Mouse (Mus musculus) effector memory CD4-positive, alpha-beta T cell, adult 7 months (primary cell): Measurements from ENCODE around the gene Mrps12. TPM values are rescaled to one million over a fixed set of nuclear protein-coding genes. Genes with fewer than 3 reads are reported as not detected.

ENCODE experiments used
- polyA plus RNA-seq: library from polyadenylated mRNA; unstranded; fragments of 100-300 nt; shearing (Covaris generic); gene quantifications from one replicate; pipeline ENCODE4 v1.2.1, GENCODE M21; 2017

Gene Mrps12
- polyA plus RNA-seq, result 47.4 TPM

DNA sequence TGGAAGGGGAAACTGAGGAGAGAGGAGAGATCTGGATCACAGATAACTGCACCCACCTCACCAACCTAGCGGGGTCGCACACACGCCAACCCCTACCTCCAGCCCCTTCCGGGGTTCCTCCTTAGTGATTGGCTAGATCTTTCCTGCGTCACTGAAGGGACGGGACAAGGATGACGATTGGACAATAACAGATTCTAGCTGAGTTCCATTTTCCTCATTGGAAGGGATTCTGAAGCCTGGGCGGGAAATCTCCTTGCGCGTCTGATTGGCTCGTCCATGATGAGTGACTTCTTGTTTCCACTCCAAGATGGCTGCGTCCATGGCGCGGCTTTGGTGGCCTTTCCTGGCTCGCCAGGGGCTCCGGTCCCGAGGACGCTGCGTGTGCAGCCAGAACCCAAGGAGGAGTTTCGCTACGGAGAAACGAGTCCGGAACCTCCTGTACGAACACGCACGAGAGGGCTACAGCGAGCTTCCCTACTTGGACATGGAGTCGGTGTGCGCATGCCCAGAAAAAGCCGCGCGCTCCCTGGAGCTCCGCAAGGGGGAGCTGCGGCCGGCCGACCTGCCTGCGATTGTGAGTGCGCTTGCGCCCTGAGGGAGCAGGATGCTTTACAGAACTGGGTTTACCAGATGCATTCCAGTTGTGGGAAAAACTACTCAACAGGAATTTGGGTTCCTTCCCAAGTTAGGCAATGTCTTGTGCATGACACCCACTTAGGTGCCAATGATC lies at the start of gene Mrps12, which contains the start of gene Sars2:
Gene Mrps12, minus strand, starts transcription at position 112 of the 730 bp plus-strand sequence.
Gene Sars2, plus strand, starts transcription at position 284 of the 730 bp plus-strand sequence.

DNA sequence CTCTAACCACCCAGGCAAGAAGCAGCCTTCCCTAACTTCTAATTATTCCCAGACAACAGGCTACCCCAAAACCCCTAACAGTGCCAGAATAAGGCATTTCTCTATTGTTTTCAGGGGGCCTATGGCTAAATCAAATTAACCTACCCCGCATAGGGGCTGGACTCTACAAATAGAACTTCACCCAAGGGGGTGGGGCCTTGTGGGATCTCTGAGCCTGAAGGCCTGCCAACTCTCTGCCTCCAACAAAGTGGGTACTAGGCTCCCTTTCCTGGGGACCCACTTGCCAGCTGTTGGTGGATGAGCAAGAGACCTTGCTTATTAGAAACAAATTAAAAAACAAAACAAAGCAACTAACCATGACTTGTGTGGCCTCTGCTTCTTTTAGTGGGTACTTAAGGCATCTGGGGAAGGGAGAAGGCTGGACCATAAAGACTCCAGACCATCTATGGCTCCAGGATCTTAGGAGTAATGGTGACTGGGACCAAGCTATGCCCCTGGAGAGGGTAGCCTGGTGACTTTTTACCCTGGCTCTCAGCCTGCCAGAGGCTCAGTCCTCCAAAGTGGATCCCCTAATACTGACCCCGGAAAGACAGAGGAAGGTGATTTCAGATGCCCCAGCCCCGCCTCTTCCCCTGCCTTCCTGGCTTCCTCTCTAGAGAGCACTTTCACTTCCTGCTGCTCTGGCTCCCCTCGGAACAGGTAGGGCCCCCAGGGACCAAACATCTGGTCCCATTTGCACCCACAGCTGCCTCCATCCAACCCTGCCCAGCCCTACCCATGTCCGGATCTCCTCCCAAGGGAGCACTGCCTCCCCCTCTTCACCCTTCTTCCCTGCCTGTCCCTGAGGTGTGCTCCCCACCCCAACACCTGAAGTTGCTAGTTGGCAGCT lies 46.9 kb upstream of the Mrps12 start, which contains the start of gene Rinl:
Gene Rinl, plus strand, starts transcription at position 663 of the 889 bp plus-strand sequence.

DNA sequence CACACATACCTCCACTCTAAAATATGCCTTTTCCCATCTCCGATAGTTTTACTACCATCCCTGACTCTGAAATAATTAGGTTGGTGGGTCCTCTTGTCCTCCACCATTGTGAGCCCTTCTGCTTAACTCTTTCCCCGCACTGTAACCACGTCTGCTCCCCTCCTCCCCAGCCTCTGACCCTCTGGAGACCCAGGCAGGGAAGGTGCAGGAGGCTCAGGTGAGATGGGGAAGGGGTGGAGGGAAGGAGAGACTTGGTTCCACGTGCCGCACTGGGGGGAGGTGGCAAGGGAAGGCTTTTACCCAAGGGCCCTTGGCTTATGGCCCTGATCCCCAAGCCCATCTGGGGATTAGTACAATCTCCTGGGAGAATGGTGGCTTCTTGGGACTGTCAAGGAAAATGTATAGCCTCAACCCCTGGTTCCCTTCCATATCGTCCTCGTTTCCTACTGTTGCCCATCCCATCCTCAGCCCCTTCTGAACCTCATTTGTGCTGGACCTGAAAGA lies 25.9 kb upstream of the Mrps12 start, which contains the start of gene Nfkbib:
Gene Nfkbib, minus strand, starts transcription at position 51 of the 504 bp plus-strand sequence.

DNA sequence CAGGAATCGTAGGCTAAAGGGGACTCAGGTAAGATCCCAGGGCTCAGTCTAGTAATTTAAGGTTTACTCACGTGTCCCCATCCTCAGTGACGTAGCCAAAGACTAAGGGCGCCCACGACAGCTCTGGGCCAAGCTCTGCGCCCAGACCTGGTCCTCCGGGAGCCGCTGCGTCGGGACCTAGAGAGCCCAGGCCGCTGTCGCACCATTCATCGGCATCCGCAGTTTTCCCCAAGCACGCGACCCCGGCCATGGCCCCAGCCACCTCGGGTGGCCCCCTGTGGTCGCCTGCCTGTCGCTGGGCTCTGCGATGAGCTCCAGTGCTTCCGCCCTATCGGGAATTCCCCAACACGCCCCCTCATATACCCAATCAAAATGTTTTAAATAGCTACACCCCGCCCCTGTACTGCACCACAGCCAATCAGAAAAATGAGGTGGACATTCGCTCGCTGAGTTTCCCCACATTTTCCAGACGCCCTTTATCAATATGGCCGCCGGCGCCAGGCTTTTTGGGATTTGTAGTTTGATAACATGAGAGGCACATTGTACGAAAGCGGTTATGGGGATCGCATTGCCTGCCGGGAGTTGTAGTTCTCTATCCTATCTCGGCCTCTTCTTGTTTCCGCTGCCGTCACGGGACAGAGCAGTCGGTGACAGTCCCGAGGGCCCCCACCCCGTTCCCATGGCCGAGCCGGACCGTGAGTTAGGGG lies 24.7 kb upstream of the Mrps12 start, which contains the start of gene Sirt2:
Gene Sirt2, plus strand, starts transcription at position 563 of the 707 bp plus-strand sequence.

DNA sequence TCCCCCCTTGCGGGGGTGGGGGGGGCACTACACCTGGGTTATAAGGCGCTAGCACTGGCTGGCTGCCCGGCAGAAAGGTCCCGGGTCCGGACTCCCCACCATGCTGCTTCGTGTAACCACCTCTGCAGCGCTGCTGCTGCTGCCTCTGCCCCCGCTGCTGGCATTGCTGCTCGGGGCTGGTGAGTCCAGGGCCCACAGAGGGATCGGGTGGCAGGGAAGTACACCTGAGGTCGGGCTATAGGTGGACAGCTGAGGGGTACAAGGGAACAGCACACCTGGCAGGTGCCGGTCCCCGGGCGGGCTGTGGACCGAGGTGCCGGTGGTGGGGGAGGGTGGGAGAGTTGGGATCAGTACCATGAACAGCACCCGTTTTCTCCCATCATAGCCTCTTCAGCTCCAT lies 14.5 kb upstream of the Mrps12 start, which contains the start of gene Ccer2:
Gene Ccer2, plus strand, starts transcription at position 96 of the 400 bp plus-strand sequence.

DNA sequence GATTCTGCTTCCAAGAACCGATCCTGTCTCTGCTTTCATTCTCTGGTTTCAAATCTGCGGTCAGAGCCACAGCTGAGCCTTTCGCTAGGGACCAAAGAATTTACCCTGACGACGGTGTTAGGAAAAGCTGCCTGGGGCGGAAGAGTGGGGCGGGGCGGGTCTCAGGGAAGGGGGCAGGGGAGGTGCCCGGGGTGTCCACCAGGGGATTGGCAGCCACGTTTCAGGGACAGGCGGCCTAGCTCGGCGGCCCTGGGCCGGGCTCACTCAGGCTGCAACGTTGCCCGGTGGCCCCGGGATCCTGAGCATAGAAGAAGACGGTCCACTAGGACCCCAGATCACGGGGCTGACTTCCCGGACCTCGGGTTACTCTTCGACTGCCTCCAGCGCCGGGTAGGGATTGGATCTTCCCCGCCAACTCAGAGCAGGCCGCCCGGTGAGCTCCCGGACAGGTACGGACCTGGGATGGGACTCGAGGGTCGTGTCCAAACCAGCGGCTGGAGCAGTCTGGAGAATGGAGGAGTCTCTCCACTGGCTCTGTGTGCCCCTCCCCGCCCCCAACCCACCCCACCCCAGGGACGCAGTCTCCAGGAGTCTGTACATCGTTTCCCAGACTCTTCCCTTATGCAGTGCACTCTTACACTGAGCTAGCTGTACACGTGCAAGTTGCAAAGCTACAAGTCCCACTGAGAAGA lies 24.9 kb downstream of the Mrps12 start, which contains the start of gene Fbxo17:
Gene Fbxo17, plus strand, starts transcription at position 215 of the 692 bp plus-strand sequence.

DNA sequence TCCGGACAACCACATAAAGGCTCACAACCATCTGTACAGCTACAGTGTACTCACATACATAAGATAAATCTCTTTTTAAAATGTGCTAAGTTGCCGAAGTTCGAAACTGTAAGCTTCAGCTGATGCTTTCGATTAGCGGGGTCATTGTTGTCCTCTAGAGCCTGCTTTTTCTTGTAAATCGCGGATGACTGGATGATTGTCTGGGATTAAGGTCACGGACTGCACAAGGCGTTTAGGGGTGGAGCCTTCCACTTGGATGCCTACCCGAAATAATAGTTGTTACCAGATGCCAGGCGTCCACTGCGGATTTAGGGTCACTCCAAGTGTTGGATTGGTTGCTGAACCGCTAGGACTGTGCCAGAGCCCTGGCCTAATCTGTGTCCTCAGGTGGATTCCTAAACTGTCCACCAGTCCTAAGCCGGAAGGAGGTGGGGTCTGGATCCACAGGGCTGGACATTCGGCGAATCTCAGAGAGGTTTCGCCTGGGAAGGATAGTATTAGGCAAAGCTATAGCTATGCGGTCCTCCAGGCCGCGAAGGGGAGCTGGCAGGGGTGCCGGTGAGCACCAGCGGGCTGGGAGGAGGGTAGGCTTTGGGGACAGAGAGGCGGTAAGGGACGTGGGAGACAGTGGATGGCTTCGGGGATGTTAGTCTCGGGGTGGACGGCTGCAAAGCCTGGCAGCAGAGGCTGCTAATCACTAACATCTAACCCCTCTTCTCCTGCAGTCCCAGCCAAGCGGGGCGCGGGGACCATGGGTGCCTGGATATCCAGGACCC lies 48.9 kb downstream of the Mrps12 start, which contains the start of gene Fbxo27:
Gene Fbxo27, plus strand, starts transcription at position 305 of the 776 bp plus-strand sequence.

Other genes with a start within 250 kb of the Mrps12 start
- gene Ifnl2, start 231.4 kb downstream of the Mrps12 start, polyA plus RNA-seq, result not detected
- not detected for gene Ifnl3, start 219.0 kb downstream of the Mrps12 start, polyA plus RNA-seq
- not detected for gene Sycn, start 200.9 kb downstream of the Mrps12 start, polyA plus RNA-seq
- gene Nccrp1, start 194.6 kb downstream of the Mrps12 start, polyA plus RNA-seq, result 4.0 TPM
- 72.4 TPM for gene Samd4b, start 143.7 kb downstream of the Mrps12 start, polyA plus RNA-seq
- gene Pak4, start 143.6 kb downstream of the Mrps12 start, polyA plus RNA-seq, result 9.0 TPM
- gene Acp7, start 110.5 kb downstream of the Mrps12 start, polyA plus RNA-seq, result not detected
- gene Fbxo27, start 49.0 kb downstream of the Mrps12 start, polyA plus RNA-seq, result 1.7 TPM
- 8.7 TPM for gene Fbxo17, start 25.0 kb downstream of the Mrps12 start, polyA plus RNA-seq
- 19.0 TPM for gene Sars2, start 172 bp upstream of the Mrps12 start, polyA plus RNA-seq
- gene Ccer2, start 14.4 kb upstream of the Mrps12 start, polyA plus RNA-seq, result not detected
- 78.1 TPM for gene Sirt2, start 24.9 kb upstream of the Mrps12 start, polyA plus RNA-seq
- gene Nfkbib, start 25.7 kb upstream of the Mrps12 start, polyA plus RNA-seq, result 304 TPM
- 310 TPM for gene Rinl, start 47.1 kb upstream of the Mrps12 start, polyA plus RNA-seq
- 269 TPM for gene Hnrnpl, start 66.7 kb upstream of the Mrps12 start, polyA plus RNA-seq
- 157 TPM for gene Ech1, start 83.4 kb upstream of the Mrps12 start, polyA plus RNA-seq
- 22.2 TPM for gene Lgals4, start 92.0 kb upstream of the Mrps12 start, polyA plus RNA-seq
- gene Lgals7, start 122.0 kb upstream of the Mrps12 start, polyA plus RNA-seq, result 2.3 TPM
- gene Capn12, start 139.6 kb upstream of the Mrps12 start, polyA plus RNA-seq, result 0.17 TPM
- gene Actn4, start 220.5 kb upstream of the Mrps12 start, polyA plus RNA-seq, result 261 TPM
- 289 TPM for gene Eif3k, start 240.0 kb upstream of the Mrps12 start, polyA plus RNA-seq
- gene Map4k1, start 240.2 kb upstream of the Mrps12 start, polyA plus RNA-seq, result 128 TPM